42 mouse cellular contexts compared by ENCODE assay signal in genomic region chr7:24864156-24864555, GRCm38 (mm10). TPM values are rescaled to one million over a fixed set of nuclear protein-coding genes. Genes with fewer than 3 reads are reported as not detected.
DNase-seq lines count a peak whose midpoint lies in the region; ATAC-seq and TF ChIP-seq lines count a peak whose summit lies in the region.
"Had no signal": no experiment of that assay in that cellular context is flagged by ENCODE, and none has a peak within 500 bp of the region (broad histone marks: within the 10 kb centered on the region; RNA-seq: fewer than 3 reads in every experiment).

No protein-coding gene starts in this region.

- TF ChIP-seq CTCF in hindbrain, postnatal 0 days (IDR thresholded peaks at IDR 0.05; ENCODE audit: low read depth) = no peak
- TF ChIP-seq CTCF in MEL (IDR thresholded peaks at IDR 0.05 in 2 of 3, conservative IDR thresholded peaks at IDR 0.05 in 1 of 3; ENCODE audit: control insufficient read depth in 1 of 3, insufficient read depth in 1 of 3, low read depth in 2 of 3, low read length in 3 of 3, poor library complexity in 1 of 3, severe bottlenecking in 1 of 3) = no peak

- WGBS in hindbrain, embryonic 13.5 days = 22% methylated on average over 6 of the region's 6 CpGs
- WGBS in hindbrain, postnatal 0 days = 22% methylated on average over 6 of the region's 6 CpGs
- 38% methylated on average over 6 of the region's 6 CpGs for WGBS in kidney, embryonic 14.5 days

- DNase-seq in embryo, embryonic 11 days = peak; percentile 31
- DNase-seq in embryo, embryonic 10 days (ENCODE audit: low spot score) = no peak
- no peak for DNase-seq in hindbrain, postnatal 0 days (ENCODE audit: low spot score)
- peak; percentile 19 for DNase-seq in MEL (ENCODE audit: low read depth, low spot score)
- DNase-seq in spleen, adult 18-20 months = no peak
- DNase-seq: adrenal gland, adult 2 months; adrenal gland, postnatal 36 days; cerebellum, adult 18-20 months; cerebellum, postnatal 10 days; forebrain, postnatal 0 days; heart, adult 2 months; heart, postnatal 4 days; kidney, adult 11 months; kidney, postnatal 25 days; lung, embryonic 14.5 days; lung, postnatal 14 days; thymus, adult 18-20 months; thymus, postnatal 25 days had no signal

- no peaks in the 10 kb centered on the region for H3K9me3 ChIP-seq in hindbrain, embryonic 13.5 days
- H3K9me3 ChIP-seq in hindbrain, postnatal 0 days (ENCODE audit: low read length) = no peaks in the 10 kb centered on the region
- no peaks in the 10 kb centered on the region for H3K9me3 ChIP-seq in MEL (replicated peaks; ENCODE audit: insufficient read depth, low read length)
- no peaks in the 10 kb centered on the region for H3K9me3 ChIP-seq in kidney, embryonic 14.5 days (ENCODE audit: control insufficient read depth, low read length)
- H3K9me3 ChIP-seq: embryonic facial prominence, embryonic 15.5 days; heart, embryonic 12.5 days; kidney, embryonic 15.5 days; limb, embryonic 12.5 days; liver, embryonic 15.5 days; midbrain, embryonic 10.5 days; stomach, embryonic 15.5 days had no signal

- TF ChIP-seq EP300 in MEL (IDR thresholded peaks at IDR 0.05; ENCODE audit: low read depth in 1 of 2, low read length in 2 of 2) = no peak

- no peak for ATAC-seq in hindbrain, embryonic 13.5 days (ENCODE audit: low FRiP score)
- ATAC-seq in hindbrain, postnatal 0 days = no peak
- 0 out of 2 replicates have a peak, but pooled peaks have one; percentile 17 for ATAC-seq in common myeloid progenitor, adult 5-6 weeks (replicated peaks; ENCODE audit: low read depth, poor library complexity, severe bottlenecking)
- ATAC-seq in kidney, embryonic 14.5 days (ENCODE audit: low FRiP score, low TSS enrichment) = no peak
- ATAC-seq: activated CD4-positive, CD25-positive, alpha-beta regulatory T cell, adult 4 months; forebrain, postnatal 0 days had no signal

- no peaks in the 10 kb centered on the region for H3K79me2 ChIP-seq in MEL (ENCODE audit: control insufficient read depth, insufficient read depth, low read length, poor library complexity)

- no peak for TF ChIP-seq RAD21 in MEL (IDR thresholded peaks at IDR 0.05; ENCODE audit: low read depth, low read length)

- H3K4me1 ChIP-seq in hindbrain, embryonic 13.5 days (replicated peaks) = no peaks in the 10 kb centered on the region
- H3K4me1 ChIP-seq in hindbrain, postnatal 0 days (ENCODE audit: insufficient read depth, low read length) = no peaks in the 10 kb centered on the region
- H3K4me1 ChIP-seq in MEL (ENCODE audit: control insufficient read depth in 1 of 2, insufficient read depth in 2 of 2, low read length in 2 of 2) = no peaks in the 10 kb centered on the region
- no peaks in the 10 kb centered on the region for H3K4me1 ChIP-seq in kidney, embryonic 14.5 days (ENCODE audit: control insufficient read depth, insufficient read depth, low read length)
- H3K4me1 ChIP-seq: embryonic facial prominence, embryonic 15.5 days; heart, embryonic 12.5 days; kidney, embryonic 15.5 days; limb, embryonic 12.5 days; stomach, embryonic 15.5 days had no signal

- TF ChIP-seq POLR2A in MEL (IDR thresholded peaks at IDR 0.05; ENCODE audit: control insufficient read depth in 1 of 2, insufficient read depth in 1 of 2, low read depth in 1 of 2, low read length in 2 of 2, poor library complexity in 1 of 2) = no peak

- H3K4me2 ChIP-seq in hindbrain, embryonic 13.5 days = no peak overlapping the region
- H3K4me2 ChIP-seq in hindbrain, postnatal 0 days (ENCODE audit: low read depth, low read length) = no peak overlapping the region
- no peak overlapping the region for H3K4me2 ChIP-seq in kidney, embryonic 14.5 days (replicated peaks; ENCODE audit: low read depth, low read length)
- H3K4me2 ChIP-seq: embryonic facial prominence, embryonic 15.5 days; heart, embryonic 12.5 days; kidney, embryonic 15.5 days; limb, embryonic 12.5 days; liver, embryonic 15.5 days; lung, embryonic 14.5 days; stomach, embryonic 15.5 days had no signal

- no peak overlapping the region for H3K4me3 ChIP-seq in hindbrain, embryonic 13.5 days
- no peak overlapping the region for H3K4me3 ChIP-seq in hindbrain, postnatal 0 days (ENCODE audit: low read length)
- no peak overlapping the region for H3K4me3 ChIP-seq in MEL (ENCODE audit: control insufficient read depth in 1 of 2, insufficient read depth in 1 of 2, low read depth in 2 of 2, low read length in 2 of 2)
- H3K4me3 ChIP-seq in kidney, embryonic 14.5 days (ENCODE audit: low read length) = no peak overlapping the region
- H3K4me3 ChIP-seq: embryonic facial prominence, embryonic 15.5 days; heart, adult 2 months; heart, embryonic 12.5 days; kidney, embryonic 15.5 days; limb, embryonic 12.5 days; liver, embryonic 15.5 days; midbrain, embryonic 10.5 days; stomach, embryonic 15.5 days had no signal

- 0 out of 2 replicates have a peak, but pooled peaks cover 7% of the 10 kb centered on the region for H3K27me3 ChIP-seq in hindbrain, embryonic 13.5 days
- no peaks in the 10 kb centered on the region for H3K27me3 ChIP-seq in hindbrain, postnatal 0 days (ENCODE audit: insufficient read depth, low read length)
- peaks cover 0 to 7% of the 10 kb centered on the region in 2 experiments for H3K27me3 ChIP-seq in MEL (ENCODE audit: control insufficient read depth in 1 of 2, insufficient read depth in 2 of 2, low read length in 2 of 2)
- no peaks in the 10 kb centered on the region for H3K27me3 ChIP-seq in kidney, embryonic 14.5 days (ENCODE audit: control insufficient read depth, insufficient read depth, low read length)
- H3K27me3 ChIP-seq: embryonic facial prominence, embryonic 15.5 days; kidney, embryonic 15.5 days; stomach, embryonic 15.5 days had no signal

- H3K36me3 ChIP-seq in hindbrain, embryonic 13.5 days = no peaks in the 10 kb centered on the region
- no peaks in the 10 kb centered on the region for H3K36me3 ChIP-seq in hindbrain, postnatal 0 days (ENCODE audit: insufficient read depth, low read length)
- no peaks in the 10 kb centered on the region for H3K36me3 ChIP-seq in MEL (ENCODE audit: control insufficient read depth in 1 of 2, insufficient read depth in 2 of 2, low read length in 2 of 2)
- no peaks in the 10 kb centered on the region for H3K36me3 ChIP-seq in kidney, embryonic 14.5 days (ENCODE audit: control insufficient read depth, insufficient read depth, low read length)
- H3K36me3 ChIP-seq: embryonic facial prominence, embryonic 15.5 days; heart, embryonic 12.5 days; kidney, embryonic 15.5 days; limb, embryonic 12.5 days; liver, embryonic 15.5 days; midbrain, embryonic 10.5 days; stomach, embryonic 15.5 days had no signal

- peak overlapping the region; percentile 23; the same call in 1 of the 2 replicates for H3K27ac ChIP-seq in hindbrain, embryonic 13.5 days
- H3K27ac ChIP-seq in hindbrain, postnatal 0 days = no peak overlapping the region
- no peak overlapping the region for H3K27ac ChIP-seq in MEL (ENCODE audit: control insufficient read depth, low read depth, low read length)
- no peak overlapping the region for H3K27ac ChIP-seq in kidney, embryonic 14.5 days (ENCODE audit: low read depth, low read length)
- H3K27ac ChIP-seq: embryonic facial prominence, embryonic 15.5 days; heart, adult 2 months; kidney, embryonic 15.5 days; limb, embryonic 12.5 days; liver, embryonic 15.5 days; midbrain, embryonic 10.5 days; stomach, embryonic 15.5 days had no signal

- no peak overlapping the region for H3K9ac ChIP-seq in hindbrain, embryonic 13.5 days
- no peak overlapping the region for H3K9ac ChIP-seq in hindbrain, postnatal 0 days (replicated peaks; ENCODE audit: low read length)
- no peak overlapping the region for H3K9ac ChIP-seq in MEL (ENCODE audit: control insufficient read depth, low read depth, low read length, poor library complexity, severe bottlenecking)
- no peak overlapping the region for H3K9ac ChIP-seq in kidney, embryonic 14.5 days (ENCODE audit: low read depth, low read length)
- H3K9ac ChIP-seq: embryonic facial prominence, embryonic 15.5 days; forebrain, postnatal 0 days; heart, embryonic 12.5 days; kidney, embryonic 15.5 days; limb, embryonic 12.5 days; liver, embryonic 15.5 days; lung, embryonic 14.5 days; stomach, embryonic 15.5 days had no signal

RNA-seq across cellular contexts. Expression of gene Gm9844, which starts 2.1 kb away (rescaled TPM):
- polyA plus RNA-seq in hindbrain, embryonic 13.5 days (2015; fragmentation: Nextera tagmentation; extraction: Ambion mirVana) = 36.3 and 38.4 TPM in 2 replicates
- 0.79 and 2.5 TPM in 2 replicates for total RNA-seq in hindbrain, postnatal 0 days (2014; rRNA removed)
- 31.9 and 32.5 TPM in 2 replicates for polyA plus RNA-seq in hindbrain, postnatal 0 days (2015; fragmentation: Nextera tagmentation; extraction: Ambion mirVana)
- 0.54 TPM in 1 of 2 replicates, not detected in the other for total RNA-seq in MEL (2012; rRNA removed)
- under 1 TPM in 1 of 2 experiments, not detected in 1; 0.95 TPM for polyA plus RNA-seq in MEL (2012; ENCODE audit: insufficient read depth in 1 of 2, insufficient read length in 2 of 2, low read depth in 1 of 2, low replicate concordance in 2 of 2, missing spikeins in 1 of 2)
- total RNA-seq in common myeloid progenitor, adult 5-6 weeks (2017) = 34.7 and 43.7 TPM in 2 replicates
- 18.8 and 22.4 TPM in 2 replicates for polyA plus RNA-seq in kidney, embryonic 14.5 days (2014; fragmentation: Nextera tagmentation; extraction: Ambion mirVana)
- total RNA-seq: adrenal gland, postnatal 36 days; gastrocnemius, adult 8-10 months; heart, adult 2 months; left cerebral cortex, postnatal 14 days; liver, adult 2 months had no signal
- polyA plus RNA-seq: adrenal gland, adult 2 months; liver, adult 2 months had no signal

RNA-seq across cellular contexts. Expression of gene Lypd4, which starts 5.6 kb away (rescaled TPM):
- not detected in 2 replicates for polyA plus RNA-seq in hindbrain, embryonic 13.5 days (2015; fragmentation: Nextera tagmentation; extraction: Ambion mirVana)
- total RNA-seq in hindbrain, postnatal 0 days (2014; rRNA removed) = not detected in 2 replicates
- polyA plus RNA-seq in hindbrain, postnatal 0 days (2015; fragmentation: Nextera tagmentation; extraction: Ambion mirVana) = not detected in 2 replicates
- total RNA-seq in MEL (2012; rRNA removed) = not detected in 2 replicates
- not detected for polyA plus RNA-seq in MEL (2012; ENCODE audit: insufficient read depth in 1 of 2, insufficient read length in 2 of 2, low read depth in 1 of 2, low replicate concordance in 2 of 2, missing spikeins in 1 of 2)
- total RNA-seq in common myeloid progenitor, adult 5-6 weeks (2017) = not detected in 2 replicates
- polyA plus RNA-seq in kidney, embryonic 14.5 days (2014; fragmentation: Nextera tagmentation; extraction: Ambion mirVana) = not detected in 2 replicates
- total RNA-seq: adrenal gland, adult 2 months; adrenal gland, postnatal 36 days; CH12.LX; forebrain, postnatal 0 days; gastrocnemius, adult 8-10 months; gastrocnemius, postnatal 4 days; heart, adult 2 months; heart, postnatal 4 days; layer of hippocampus, adult 18-20 months; layer of hippocampus, postnatal 10 days; left cerebral cortex, adult 18-20 months; left cerebral cortex, postnatal 14 days; liver, adult 2 months; monocyte, adult 5-6 weeks had no signal
- polyA plus RNA-seq: activated CD4-positive, CD25-positive, alpha-beta regulatory T cell, adult 4 months; adrenal gland, adult 2 months; brain, embryonic 14.5 days; C2C12; embryonic facial prominence, embryonic 15.5 days; forebrain, postnatal 0 days; heart, embryonic 12.5 days; heart, postnatal 0 days; kidney, embryonic 15.5 days; limb, embryonic 12.5 days; liver, adult 2 months; liver, embryonic 15.5 days; lung, embryonic 14.5 days; midbrain, embryonic 10.5 days; neural tube, embryonic 14.5 days; stomach, embryonic 15.5 days had no signal

RNA-seq across cellular contexts. Expression of gene Dmrtc2, which starts 5.7 kb away (rescaled TPM):
- polyA plus RNA-seq in hindbrain, embryonic 13.5 days (2015; fragmentation: Nextera tagmentation; extraction: Ambion mirVana) = 0.19 and 0.26 TPM in 2 replicates
- 1.7 TPM in 1 of 2 replicates, not detected in the other for total RNA-seq in hindbrain, postnatal 0 days (2014; rRNA removed)
- polyA plus RNA-seq in hindbrain, postnatal 0 days (2015; fragmentation: Nextera tagmentation; extraction: Ambion mirVana) = 0.10 and 0.18 TPM in 2 replicates
- not detected in 2 replicates for total RNA-seq in MEL (2012; rRNA removed)
- polyA plus RNA-seq in MEL (2012; ENCODE audit: insufficient read depth in 1 of 2, insufficient read length in 2 of 2, low read depth in 1 of 2, low replicate concordance in 2 of 2, missing spikeins in 1 of 2) = not detected
- not detected in 2 replicates for total RNA-seq in common myeloid progenitor, adult 5-6 weeks (2017)
- polyA plus RNA-seq in kidney, embryonic 14.5 days (2014; fragmentation: Nextera tagmentation; extraction: Ambion mirVana) = not detected in 2 replicates
- total RNA-seq: adrenal gland, adult 2 months; adrenal gland, postnatal 36 days; CH12.LX; forebrain, postnatal 0 days; gastrocnemius, adult 8-10 months; gastrocnemius, postnatal 4 days; heart, adult 2 months; heart, postnatal 4 days; layer of hippocampus, adult 18-20 months; left cerebral cortex, adult 18-20 months; left cerebral cortex, postnatal 14 days; liver, adult 2 months; monocyte, adult 5-6 weeks had no signal
- polyA plus RNA-seq: activated CD4-positive, CD25-positive, alpha-beta regulatory T cell, adult 4 months; adrenal gland, adult 2 months; C2C12; heart, adult 2 months; heart, embryonic 12.5 days; heart, postnatal 0 days; kidney, embryonic 15.5 days; limb, embryonic 12.5 days; liver, adult 2 months; liver, embryonic 15.5 days; lung, embryonic 14.5 days; midbrain, embryonic 10.5 days; neural tube, embryonic 14.5 days; stomach, embryonic 15.5 days had no signal

RNA-seq across cellular contexts. Expression of gene Rps19, which starts 20.0 kb away (rescaled TPM):
- 1,307 and 1,338 TPM in 2 replicates for polyA plus RNA-seq in hindbrain, embryonic 13.5 days (2015; fragmentation: Nextera tagmentation; extraction: Ambion mirVana)
- 483 and 611 TPM in 2 replicates for total RNA-seq in hindbrain, postnatal 0 days (2014; rRNA removed)
- 1,228 and 1,333 TPM in 2 replicates for polyA plus RNA-seq in hindbrain, postnatal 0 days (2015; fragmentation: Nextera tagmentation; extraction: Ambion mirVana)
- 3,168 and 3,580 TPM in 2 replicates for total RNA-seq in MEL (2012; rRNA removed)
- 1,000 to 10,000 TPM in 1 of 2 experiments, not detected in 1; 2,454 TPM for polyA plus RNA-seq in MEL (2012; ENCODE audit: insufficient read depth in 1 of 2, insufficient read length in 2 of 2, low read depth in 1 of 2, low replicate concordance in 2 of 2, missing spikeins in 1 of 2)
- total RNA-seq in common myeloid progenitor, adult 5-6 weeks (2017) = 1,538 and 1,683 TPM in 2 replicates
- 2,731 and 3,572 TPM in 2 replicates for polyA plus RNA-seq in kidney, embryonic 14.5 days (2014; fragmentation: Nextera tagmentation; extraction: Ambion mirVana)

RNA-seq across cellular contexts. Expression of gene Cd79a, which starts 33.0 kb away (rescaled TPM):
- 0.35 and 0.38 TPM in 2 replicates for polyA plus RNA-seq in hindbrain, embryonic 13.5 days (2015; fragmentation: Nextera tagmentation; extraction: Ambion mirVana)
- 0.10 and 0.11 TPM in 2 replicates for total RNA-seq in hindbrain, postnatal 0 days (2014; rRNA removed)
- polyA plus RNA-seq in hindbrain, postnatal 0 days (2015; fragmentation: Nextera tagmentation; extraction: Ambion mirVana) = 0.63 and 0.93 TPM in 2 replicates
- total RNA-seq in MEL (2012; rRNA removed) = 0.13 and 0.23 TPM in 2 replicates
- polyA plus RNA-seq in MEL (2012; ENCODE audit: insufficient read depth in 1 of 2, insufficient read length in 2 of 2, low read depth in 1 of 2, low replicate concordance in 2 of 2, missing spikeins in 1 of 2) = under 1 TPM in 1 of 2 experiments, not detected in 1; 0.61 TPM
- not detected in 2 replicates for total RNA-seq in common myeloid progenitor, adult 5-6 weeks (2017)
- polyA plus RNA-seq in kidney, embryonic 14.5 days (2014; fragmentation: Nextera tagmentation; extraction: Ambion mirVana) = 1.5 and 1.6 TPM in 2 replicates
- total RNA-seq: layer of hippocampus, postnatal 10 days had no signal

Comparison
In these comparisons a context has a peak if more than half of its experiments do, and no peak if none do; other contexts are left out.
1. DNase-seq: peak in embryo, embryonic 11 days (single experiment) and MEL (single experiment); none in embryo, embryonic 10 days (single experiment), hindbrain, postnatal 0 days (single experiment) and spleen, adult 18-20 months (0 of 2).
2. RNA of gene Gm9844, which starts 2.1 kb away (polyA plus RNA-seq): 36.3 to 38.4 TPM in hindbrain, embryonic 13.5 days, 31.9 to 32.5 TPM in hindbrain, postnatal 0 days and 18.8 to 22.4 TPM in kidney, embryonic 14.5 days; 0.95 TPM in MEL; every median in the first group is over 10 times any median in the second.